Mouse (Mus musculus): ENCODE data around the gene Gm13694. TPM values are rescaled to one million over a fixed set of nuclear protein-coding genes. Genes with fewer than 3 reads are reported as not detected.
"Not testable (repeated sequence)": the region's sequence is repeated elsewhere in the genome, so short reads cannot be mapped to it uniquely, and the experiment has no call there.

The Gm13694 gene
- polyA plus RNA-seq (2016; fragmentation: Nextera tagmentation; extraction: Ambion mirVana), result not detected in 2 replicates

- H3K9me3 ChIP-seq; H3K27ac ChIP-seq; ATAC-seq (ENCODE audit: insufficient number of reproducible peaks, insufficient read depth, low FRiP score, low TSS enrichment, low read depth); H3K27me3 ChIP-seq; H3K4me3 ChIP-seq (replicated peaks); H3K36me3 ChIP-seq; H3K9ac ChIP-seq (replicated peaks); H3K4me1 ChIP-seq (replicated peaks); H3K4me2 ChIP-seq: not testable (repeated sequence)
- WGBS, result no CpG with 5 or more reads among the region's 6 CpGs
Measured at GRCm38 (mm10) chr2:83978633-83979032, at the start of gene Gm13694. TSS of gene Gm13694 (plus strand) at chr2:83978933.

- ATAC-seq (ENCODE audit: insufficient number of reproducible peaks, insufficient read depth, low FRiP score, low TSS enrichment, low read depth), result no peak
- no peak overlapping the region for H3K4me3 ChIP-seq (replicated peaks)
Measured at GRCm38 (mm10) chr2:83929478-83930088, 49.1 kb upstream of the Gm13694 start.

GRCm38 (mm10) chr2:83940931-83941361 lies 37.8 kb upstream of the Gm13694 start, which contains the start of gene Zswim2:
TSS of gene Zswim2 (minus strand) at chr2:83941228.
- peaks cover 6% of the 10 kb centered on the region for H3K4me1 ChIP-seq (replicated peaks)
- H3K27ac ChIP-seq, result no peak within 1 kb of the TSS
- peak; percentile 86 for ATAC-seq (ENCODE audit: insufficient number of reproducible peaks, insufficient read depth, low FRiP score, low TSS enrichment, low read depth)
- peak within 1 kb of the TSS; percentile 66 for H3K4me2 ChIP-seq
- 0 out of 2 replicates have a peak within 1 kb of the TSS, but pooled peaks have one; percentile 27 for H3K9ac ChIP-seq (replicated peaks)
- no peaks in the 10 kb centered on the region for H3K36me3 ChIP-seq
- H3K9me3 ChIP-seq, result no peaks in the 10 kb centered on the region
- no peaks in the 10 kb centered on the region for H3K27me3 ChIP-seq
- whole genome bisulfite sequencing, result 1% methylated on average over 20 of the region's 20 CpGs
- H3K4me3 ChIP-seq (replicated peaks), result peak within 1 kb of the TSS; percentile 33

More at GRCm38 (mm10) chr2:83929478-83930088, 49.1 kb upstream of the Gm13694 start:
- WGBS, result 55% methylated on average over 2 of the region's 2 CpGs
- Histone ChIP-seq H3K27ac (no peak overlapping the region), H3K27me3 (no peaks in the 10 kb centered on the region), H3K4me1 (replicated peaks) (no peaks in the 10 kb centered on the region), H3K4me2 (no peak overlapping the region), H3K9ac (replicated peaks) (no peak overlapping the region), H3K9me3 (no peaks in the 10 kb centered on the region), H3K36me3 (no peaks in the 10 kb centered on the region)

- Histone ChIP-seq H3K9ac (replicated peaks) (no peak overlapping the region), H3K4me1 (replicated peaks) (peaks cover 6% of the 10 kb centered on the region), H3K4me3 (replicated peaks) (no peak overlapping the region), H3K27ac (no peak overlapping the region), H3K27me3 (no peaks in the 10 kb centered on the region), H3K9me3 (no peaks in the 10 kb centered on the region), H3K36me3 (no peaks in the 10 kb centered on the region), H3K4me2 (peak overlapping the region; percentile 66)
- ATAC-seq (ENCODE audit: insufficient number of reproducible peaks, insufficient read depth, low FRiP score, low TSS enrichment, low read depth), result no peak
- 37% methylated on average over 3 of the region's 3 CpGs for WGBS
Measured at GRCm38 (mm10) chr2:83941378-83941777, 37.4 kb upstream of the Gm13694 start.

- no peaks in the 10 kb centered on the region for H3K36me3 ChIP-seq
- no peak overlapping the region for H3K27ac ChIP-seq
- no peak overlapping the region for H3K4me3 ChIP-seq (replicated peaks)
- no peak overlapping the region for H3K9ac ChIP-seq (replicated peaks)
- WGBS, result 79% methylated on average over 4 of the region's 4 CpGs
- no peak for ATAC-seq (ENCODE audit: insufficient number of reproducible peaks, insufficient read depth, low FRiP score, low TSS enrichment, low read depth)
- H3K4me1 ChIP-seq (replicated peaks), result peaks cover 6% of the 10 kb centered on the region
- H3K27me3 ChIP-seq, result no peaks in the 10 kb centered on the region
- no peak overlapping the region for H3K4me2 ChIP-seq
- no peaks in the 10 kb centered on the region for H3K9me3 ChIP-seq
Measured at GRCm38 (mm10) chr2:83941792-83942191, 36.9 kb upstream of the Gm13694 start.

- H3K27me3 ChIP-seq; H3K9ac ChIP-seq (replicated peaks); H3K27ac ChIP-seq; H3K36me3 ChIP-seq; H3K4me2 ChIP-seq; H3K9me3 ChIP-seq; H3K4me1 ChIP-seq (replicated peaks); ATAC-seq (ENCODE audit: insufficient number of reproducible peaks, insufficient read depth, low FRiP score, low TSS enrichment, low read depth); H3K4me3 ChIP-seq (replicated peaks): not testable (repeated sequence)
- no CpG with 5 or more reads among the region's 6 CpGs for WGBS
Measured at GRCm38 (mm10) chr2:83955393-83955792, 23.3 kb upstream of the Gm13694 start, which contains the start of gene Gm13698. TSS of gene Gm13698 (plus strand) at chr2:83955693.

- not testable (repeated sequence) for H3K4me2 ChIP-seq; ATAC-seq (ENCODE audit: insufficient number of reproducible peaks, insufficient read depth, low FRiP score, low TSS enrichment, low read depth); H3K9me3 ChIP-seq; H3K4me1 ChIP-seq (replicated peaks); H3K27me3 ChIP-seq; H3K36me3 ChIP-seq; H3K27ac ChIP-seq; H3K4me3 ChIP-seq (replicated peaks); H3K9ac ChIP-seq (replicated peaks)
- no CpG with 5 or more reads among the region's 6 CpGs for WGBS
Measured at GRCm38 (mm10) chr2:83961203-83961602, 17.5 kb upstream of the Gm13694 start, which contains the start of gene Gm13693. TSS of gene Gm13693 (plus strand) at chr2:83961503.

GRCm38 (mm10) chr2:83967013-83967412 lies 11.7 kb upstream of the Gm13694 start, which contains the start of gene Gm13695:
TSS of gene Gm13695 (plus strand) at chr2:83967313.
- WGBS, result no CpG with 5 or more reads among the region's 6 CpGs
- H3K4me3 ChIP-seq (replicated peaks); H3K27ac ChIP-seq; H3K9ac ChIP-seq (replicated peaks); H3K9me3 ChIP-seq; H3K36me3 ChIP-seq; H3K4me1 ChIP-seq (replicated peaks); H3K4me2 ChIP-seq; H3K27me3 ChIP-seq; ATAC-seq (ENCODE audit: insufficient number of reproducible peaks, insufficient read depth, low FRiP score, low TSS enrichment, low read depth): not testable (repeated sequence)

GRCm38 (mm10) chr2:83972823-83973222 lies 5.9 kb upstream of the Gm13694 start, which contains the start of gene Gm13696:
TSS of gene Gm13696 (plus strand) at chr2:83973123.
- not testable (repeated sequence) for H3K9ac ChIP-seq (replicated peaks); ATAC-seq (ENCODE audit: insufficient number of reproducible peaks, insufficient read depth, low FRiP score, low TSS enrichment, low read depth); H3K4me1 ChIP-seq (replicated peaks); H3K27me3 ChIP-seq; H3K9me3 ChIP-seq; H3K36me3 ChIP-seq; H3K4me2 ChIP-seq; H3K27ac ChIP-seq; H3K4me3 ChIP-seq (replicated peaks)
- WGBS, result no CpG with 5 or more reads among the region's 6 CpGs

- H3K9me3 ChIP-seq; ATAC-seq (ENCODE audit: insufficient number of reproducible peaks, insufficient read depth, low FRiP score, low TSS enrichment, low read depth); H3K9ac ChIP-seq (replicated peaks); H3K4me2 ChIP-seq; H3K27ac ChIP-seq; H3K27me3 ChIP-seq; H3K4me1 ChIP-seq (replicated peaks); H3K36me3 ChIP-seq; H3K4me3 ChIP-seq (replicated peaks): not testable (repeated sequence)
- WGBS, result no CpG with 5 or more reads among the region's 6 CpGs
Measured at GRCm38 (mm10) chr2:83984443-83984842, 5.7 kb downstream of the Gm13694 start, which contains the start of gene Gm13697. TSS of gene Gm13697 (plus strand) at chr2:83984743.

- H3K27me3 ChIP-seq; H3K36me3 ChIP-seq; ATAC-seq (ENCODE audit: insufficient number of reproducible peaks, insufficient read depth, low FRiP score, low TSS enrichment, low read depth); H3K27ac ChIP-seq; H3K4me2 ChIP-seq; H3K9ac ChIP-seq (replicated peaks); H3K4me3 ChIP-seq (replicated peaks); H3K9me3 ChIP-seq; H3K4me1 ChIP-seq (replicated peaks): not testable (repeated sequence)
- WGBS, result no CpG with 5 or more reads among the region's 6 CpGs
Measured at GRCm38 (mm10) chr2:83990253-83990652, 11.5 kb downstream of the Gm13694 start, which contains the start of gene Gm13691. TSS of gene Gm13691 (plus strand) at chr2:83990553.
